Mouse (Mus musculus) ES-E14 (cell line): ENCODE measurements around the gene AI467606. TPM values are rescaled to one million over a fixed set of nuclear protein-coding genes. Genes with fewer than 3 reads are reported as not detected.

Experiments used
- DNase-seq: peaks from one replicate; pipeline ENCODE4 v3.0.0-alpha.2; 2013; ENCODE audit warnings: low read depth, low spot score
- H3K27ac ChIP-seq: 2 replicates; pipeline ENCODE4 v1.5.1; 2012; ENCODE audit warnings: low read depth, mild to moderate bottlenecking, low read length, moderate library complexity, mixed read lengths; ENCODE audit not compliant: poor library complexity, insufficient read depth, severe bottlenecking
- H3K36me3 ChIP-seq: 2 replicates; pipeline ENCODE4 v1.6.1; 2012; ENCODE audit warnings: mild to moderate bottlenecking, low read length, moderate library complexity, mixed read lengths; ENCODE audit not compliant: control insufficient read depth, poor library complexity, insufficient read depth, severe bottlenecking
- H3K4me1 ChIP-seq, 2 experiments: fragments of 150-350 bp in 1 of 2; sonication (generic) in 1 of 2; 2 replicates each; pipeline ENCODE4 v1.6.1; 2012; ENCODE audit warnings: low read length in 2 of 2, mild to moderate bottlenecking in 1 of 2, mixed read lengths in 1 of 2; ENCODE audit not compliant: control insufficient read depth in 2 of 2, insufficient read depth in 2 of 2, poor library complexity in 1 of 2
- H3K4me3 ChIP-seq, 2 experiments: fragments of 150-350 bp in 1 of 2; sonication (generic) in 1 of 2; 2 replicates each; pipeline ENCODE4 v1.5.1; 2012; ENCODE audit warnings: low read length in 2 of 2, low read depth in 1 of 2, mild to moderate bottlenecking in 1 of 2, mixed read lengths in 1 of 2; ENCODE audit not compliant: insufficient read depth in 1 of 2, poor library complexity in 1 of 2, severe bottlenecking in 1 of 2
- H3K9ac ChIP-seq: 2 replicates; pipeline ENCODE4 v1.6.1; 2012; ENCODE audit warnings: low read depth, mild to moderate bottlenecking, low read length, mixed read lengths; ENCODE audit not compliant: poor library complexity, insufficient read depth, severe bottlenecking
- H3K9me3 ChIP-seq: fragments of 150-350 bp; sonication (generic); 2 replicates; pipeline ENCODE4 v1.6.1; 2012; ENCODE audit warnings: low read depth, mild to moderate bottlenecking, low read length; ENCODE audit not compliant: control insufficient read depth, insufficient read depth
- CHD2 ChIP-seq: IDR thresholded peaks from 2 replicates; pipeline ENCODE4 v1.6.1; 2014; ENCODE audit warnings: mild to moderate bottlenecking, low read depth, low read length, inconsistent platforms
- HCFC1 ChIP-seq: IDR thresholded peaks from 2 replicates; pipeline ENCODE4 v1.6.1; 2012; ENCODE audit warnings: low read length, inconsistent platforms, borderline replicate concordance; ENCODE audit not compliant: insufficient read depth
- MAFK ChIP-seq: IDR thresholded peaks from 2 replicates; pipeline ENCODE4 v1.6.1; 2014; ENCODE audit warnings: mild to moderate bottlenecking, low read depth, low read length, inconsistent platforms; ENCODE audit not compliant: insufficient read depth
- ZC3H11A ChIP-seq: IDR thresholded peaks from 2 replicates; pipeline ENCODE4 v1.6.1; 2012; ENCODE audit warnings: low read depth, mild to moderate bottlenecking, inconsistent platforms, low read length, borderline replicate concordance
- ZNF384 ChIP-seq: IDR thresholded peaks from 2 replicates; pipeline ENCODE4 v1.6.1; 2012; ENCODE audit warnings: low read depth, low read length, inconsistent platforms
- in situ Hi-C, 2 experiments: fragments of 600-800 bp; cut with MboI; formaldehyde crosslinking; loops; one replicate each; pipeline ENCODE4 v1.15.1; 2025; ENCODE audit warnings: low sequenced_read_pairs in 2 of 2, inconsistent platforms in 1 of 2; ENCODE audit not compliant: unreplicated experiment in 2 of 2
- total RNA-seq: library from RNA; depleted of rRNA; stranded (reverse); fragments of 300-350 nt; gene quantifications from 2 replicates; pipeline ENCODE4 v1.2.3, GENCODE M21; 2012; rRNA removed

AI467606 gene
- total RNA-seq, 1 experiment = 13.5 TPM

DNA sequence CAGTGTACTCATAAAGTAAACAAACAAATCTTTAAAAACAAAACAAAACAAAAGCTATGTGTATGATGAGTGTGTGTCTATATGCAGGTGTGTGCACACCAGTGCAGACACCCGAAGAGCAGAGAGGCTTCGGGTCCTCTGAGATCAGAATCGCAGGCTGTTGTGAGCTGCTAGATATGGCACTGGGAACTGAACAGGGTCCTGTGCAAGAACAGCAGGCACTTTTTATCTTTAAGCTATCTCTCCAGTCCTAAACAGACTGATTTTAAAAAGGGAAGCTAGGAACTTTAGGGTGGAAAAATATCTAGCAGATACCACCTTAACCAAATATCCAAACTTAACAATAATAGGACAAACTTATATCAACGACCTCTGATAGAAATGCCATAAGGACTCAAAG is 51.5 kb downstream of the AI467606 start:
- Histone ChIP-seq H3K9me3 (no peaks in the 10 kb centered on the region), H3K4me1 (peaks cover 6 to 31% of the 10 kb centered on the region in 2 experiments), H3K27ac (no peak overlapping the region), H3K9ac (no peak overlapping the region), H3K4me3 (no peak overlapping the region), H3K36me3 (no peaks in the 10 kb centered on the region)
- TF ChIP-seq ZNF384 = no peak
- no peak for TF ChIP-seq CHD2
- TF ChIP-seq MAFK = no peak
- TF ChIP-seq HCFC1 = no peak
- TF ChIP-seq ZC3H11A = no peak
- DNase-seq = no peak
- in situ Hi-C loops = no loop called here

Other genes with a start within 250 kb of the AI467606 start
- gene Doc2a, start 243.9 kb upstream of the AI467606 start, total RNA-seq = 5.5 and 7.7 TPM in 2 replicates
- 99.7 and 111 TPM in 2 replicates for gene Hirip3, start 229.4 kb upstream of the AI467606 start, total RNA-seq
- gene Ino80e, start 229.0 kb upstream of the AI467606 start, total RNA-seq = 68.7 and 78.7 TPM in 2 replicates
- 42.3 and 57.2 TPM in 2 replicates for gene Taok2, start 206.7 kb upstream of the AI467606 start, total RNA-seq
- gene Tmem219, start 168.4 kb upstream of the AI467606 start, total RNA-seq = 14.7 and 25.6 TPM in 2 replicates
- gene Kctd13, start 162.5 kb upstream of the AI467606 start, total RNA-seq = 13.2 and 16.2 TPM in 2 replicates
- 1.0 and 2.0 TPM in 2 replicates for gene Asphd1, start 141.8 kb upstream of the AI467606 start, total RNA-seq
- 0.80 and 2.0 TPM in 2 replicates for gene Sez6l2, start 140.8 kb upstream of the AI467606 start, total RNA-seq
- gene Cdipt, start 115.4 kb upstream of the AI467606 start, total RNA-seq = 106 and 122 TPM in 2 replicates
- 0.18 and 0.32 TPM in 2 replicates for gene Cdiptos, start 115.3 kb upstream of the AI467606 start, total RNA-seq
- gene Mvp, start 76.7 kb upstream of the AI467606 start, total RNA-seq = 49.2 and 56.0 TPM in 2 replicates
- 0.63 and 1.3 TPM in 2 replicates for gene Pagr1b, start 74.9 kb upstream of the AI467606 start, total RNA-seq
- 12.1 and 32.3 TPM in 2 replicates for gene Pagr1a, start 74.0 kb upstream of the AI467606 start, total RNA-seq
- gene Gm42742, start 70.3 kb upstream of the AI467606 start, total RNA-seq = 23.4 and 38.4 TPM in 2 replicates
- gene Prrt2, start 70.1 kb upstream of the AI467606 start, total RNA-seq = 0.36 and 0.85 TPM in 2 replicates
- gene Maz, start 64.3 kb upstream of the AI467606 start, total RNA-seq = 134 and 164 TPM in 2 replicates
- 97.4 and 117 TPM in 2 replicates for gene Kif22, start 48.9 kb upstream of the AI467606 start, total RNA-seq
- not detected in 2 replicates for gene Zg16, start 4.0 kb upstream of the AI467606 start, total RNA-seq
- 5.6 and 7.1 TPM in 2 replicates for gene Qprt, start 30.9 kb downstream of the AI467606 start, total RNA-seq
- gene Spn, start 46.5 kb downstream of the AI467606 start, total RNA-seq = 30.2 and 67.4 TPM in 2 replicates
- gene Cd2bp2, start 104.7 kb downstream of the AI467606 start, total RNA-seq = 113 and 133 TPM in 2 replicates
- 63.3 and 67.0 TPM in 2 replicates for gene Tbc1d10b, start 117.1 kb downstream of the AI467606 start, total RNA-seq
- gene Mylpf, start 117.5 kb downstream of the AI467606 start, total RNA-seq = 322 and 498 TPM in 2 replicates
- gene Zfp553, start 141.7 kb downstream of the AI467606 start, total RNA-seq = 55.2 and 64.7 TPM in 2 replicates
- 85.8 and 128 TPM in 2 replicates for gene Sept1, start 141.8 kb downstream of the AI467606 start, total RNA-seq
- 18.7 and 21.6 TPM in 2 replicates for gene Zfp771, start 152.9 kb downstream of the AI467606 start, total RNA-seq
- 391 and 461 TPM in 2 replicates for gene Dctpp1, start 169.3 kb downstream of the AI467606 start, total RNA-seq
- 104 and 113 TPM in 2 replicates for gene Sephs2, start 182.7 kb downstream of the AI467606 start, total RNA-seq
- gene Itgal, start 204.9 kb downstream of the AI467606 start, total RNA-seq = 1.8 and 2.2 TPM in 2 replicates